Mouse (Mus musculus) heart, embryonic 11.5 days (tissue): Measurements from ENCODE around the gene Lrrk1. TPM values are rescaled to one million over a fixed set of nuclear protein-coding genes. Genes with fewer than 3 reads are reported as not detected.

Experiments
- ATAC-seq: fragments of 200-750 bp; cut with Nextera tagmentation; replicated peaks from 2 replicates; pipeline ENCODE4 v1.8.0; 2017; ENCODE audit warnings: moderate library complexity; ENCODE audit not compliant: insufficient number of reproducible peaks, low FRiP score, low TSS enrichment
- H3K27ac ChIP-seq: fragments of 300-500 bp; sonication (generic); 2 replicates; pipeline ENCODE4 v1.5.1; 2014; ENCODE audit warnings: mild to moderate bottlenecking, low read depth, low read length
- H3K27me3 ChIP-seq: fragments of 300-500 bp; sonication (generic); 2 replicates; pipeline ENCODE4 v1.6.1; 2014; ENCODE audit warnings: mild to moderate bottlenecking, low read length, mixed read lengths; ENCODE audit not compliant: control insufficient read depth, insufficient read depth
- H3K36me3 ChIP-seq: fragments of 300-500 bp; sonication (generic); 2 replicates; pipeline ENCODE4 v1.6.1; 2014; ENCODE audit warnings: mild to moderate bottlenecking, low read length, moderate library complexity, mixed read lengths; ENCODE audit not compliant: control insufficient read depth, insufficient read depth
- H3K4me1 ChIP-seq: fragments of 300-500 bp; sonication (generic); 2 replicates; pipeline ENCODE4 v1.6.1; 2014; ENCODE audit warnings: low read length; ENCODE audit not compliant: control insufficient read depth, insufficient read depth
- H3K4me2 ChIP-seq: fragments of 300-500 bp; sonication (generic); 2 replicates; pipeline ENCODE4 v1.6.1; 2014; ENCODE audit warnings: mild to moderate bottlenecking, moderate library complexity
- H3K4me3 ChIP-seq: fragments of 300-500 bp; sonication (generic); 2 replicates; pipeline ENCODE4 v1.5.1; 2014; ENCODE audit warnings: low read depth, low read length
- H3K9ac ChIP-seq: fragments of 300-500 bp; sonication (generic); 2 replicates; pipeline ENCODE4 v1.6.1; 2014; ENCODE audit warnings: mild to moderate bottlenecking, low read depth, low read length, moderate library complexity
- H3K9me3 ChIP-seq: fragments of 300-500 bp; sonication (generic); replicated peaks from 2 replicates; pipeline ENCODE4 v1.6.1; 2016; ENCODE audit warnings: low read length; ENCODE audit not compliant: control insufficient read depth
- WGBS: fragments of 180-500 bp; shearing (Covaris S2); extraction: QIAGEN DNeasy Blood & Tissue Kit; methylation state at CpG from one replicate; pipeline ENCODE4 v1.1.7; 2014; ENCODE audit not compliant: insufficient replicate concordance; 5-methylcytosine and 5-hydroxymethylcytosine counted together
- polyA plus RNA-seq: library from polyadenylated mRNA; unstranded; fragments of >200 nt; fragmentation: Nextera tagmentation; extraction: Ambion mirVana; gene quantifications from 2 replicates; pipeline ENCODE4 v1.2.1, GENCODE M21; 2014

Gene Lrrk1
- polyA plus RNA-seq, 1 experiment from 2014 or later, result 6.3 TPM

GRCm38 (mm10) chr7:66263421-66263820 is 124.7 kb downstream of the Lrrk1 start:
- no peak overlapping the region for H3K9ac ChIP-seq
- peaks cover 3% of the 10 kb centered on the region; the same call in 1 of the 2 replicates for H3K36me3 ChIP-seq
- H3K4me2 ChIP-seq, result no peak overlapping the region
- H3K4me1 ChIP-seq, result peaks cover 16% of the 10 kb centered on the region
- H3K27me3 ChIP-seq, result no peaks in the 10 kb centered on the region
- H3K4me3 ChIP-seq, result no peak overlapping the region
- no peak for ATAC-seq
- no peak overlapping the region for H3K27ac ChIP-seq
- no peaks in the 10 kb centered on the region for H3K9me3 ChIP-seq
- 69% methylated on average over 5 of the region's 5 CpGs for WGBS

GRCm38 (mm10) chr7:66262570-66263156 is 125.5 kb downstream of the Lrrk1 start:
- Histone ChIP-seq H3K36me3 (peaks cover 3% of the 10 kb centered on the region; the same call in 1 of the 2 replicates), H3K27ac (no peak overlapping the region), H3K27me3 (no peaks in the 10 kb centered on the region), H3K9ac (no peak overlapping the region), H3K4me1 (peaks cover 16% of the 10 kb centered on the region), H3K4me3 (no peak overlapping the region), H3K9me3 (no peaks in the 10 kb centered on the region), H3K4me2 (no peak overlapping the region)
- no peak for ATAC-seq
- 89% methylated on average over 13 of the region's 13 CpGs for WGBS

GRCm38 (mm10) chr7:66260763-66261390 is 127.3 kb downstream of the Lrrk1 start:
- H3K27me3 ChIP-seq, result no peaks in the 10 kb centered on the region
- H3K4me3 ChIP-seq, result no peak overlapping the region
- no peak overlapping the region for H3K9ac ChIP-seq
- H3K36me3 ChIP-seq, result peaks cover 3% of the 10 kb centered on the region; the same call in 1 of the 2 replicates
- no peaks in the 10 kb centered on the region for H3K9me3 ChIP-seq
- WGBS, result 72% methylated on average over 7 of the region's 7 CpGs
- ATAC-seq, result 0 out of 2 replicates have a peak, but pooled peaks have one; percentile 35
- H3K4me2 ChIP-seq, result no peak overlapping the region
- no peak overlapping the region for H3K27ac ChIP-seq
- H3K4me1 ChIP-seq, result peaks cover 16% of the 10 kb centered on the region

- no peak overlapping the region for H3K9ac ChIP-seq
- ATAC-seq, result no peak
- no peaks in the 10 kb centered on the region for H3K27me3 ChIP-seq
- H3K4me2 ChIP-seq, result no peak overlapping the region
- H3K4me1 ChIP-seq, result peaks cover 16% of the 10 kb centered on the region
- H3K27ac ChIP-seq, result no peak overlapping the region
- H3K9me3 ChIP-seq, result no peaks in the 10 kb centered on the region
- H3K36me3 ChIP-seq, result peaks cover 3% of the 10 kb centered on the region; the same call in 1 of the 2 replicates
- no peak overlapping the region for H3K4me3 ChIP-seq
- 71% methylated on average over 8 of the region's 8 CpGs for WGBS
Observed at GRCm38 (mm10) chr7:66260295-66260694, 127.9 kb downstream of the Lrrk1 start.

GRCm38 (mm10) chr7:66259436-66260206 is 128.5 kb downstream of the Lrrk1 start:
- Histone ChIP-seq H3K36me3 (peaks cover 2% of the 10 kb centered on the region; the same call in 1 of the 2 replicates), H3K4me1 (peaks cover 22% of the 10 kb centered on the region), H3K4me2 (no peak overlapping the region), H3K9me3 (no peaks in the 10 kb centered on the region), H3K9ac (no peak overlapping the region; the same call in 1 of the 2 replicates), H3K27me3 (no peaks in the 10 kb centered on the region), H3K4me3 (no peak overlapping the region), H3K27ac (no peak overlapping the region)
- 71% methylated on average over 14 of the region's 14 CpGs for WGBS
- ATAC-seq, result no peak

DNA sequence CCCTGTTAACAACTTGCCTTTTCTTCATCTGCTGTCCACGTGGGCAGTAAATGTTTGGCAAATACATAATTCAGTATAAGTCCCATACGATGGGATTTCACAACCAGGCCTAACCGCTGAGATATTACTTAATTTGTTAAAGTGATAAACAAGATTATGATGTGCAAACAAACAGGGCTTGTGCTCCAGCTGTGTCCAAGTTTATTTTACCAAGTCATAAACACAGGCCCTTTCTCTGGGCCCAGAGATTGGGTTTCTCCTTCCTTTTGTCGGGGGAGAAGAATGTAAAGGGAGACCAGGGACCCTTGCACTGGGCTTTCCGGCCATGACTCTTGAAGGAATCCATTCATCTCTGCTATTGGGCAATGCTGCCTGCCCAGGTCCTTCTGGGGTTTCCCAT is 129.2 kb downstream of the Lrrk1 start:
- Histone ChIP-seq H3K27ac (no peak overlapping the region), H3K27me3 (no peaks in the 10 kb centered on the region), H3K36me3 (no peaks in the 10 kb centered on the region), H3K4me3 (no peak overlapping the region), H3K9me3 (no peaks in the 10 kb centered on the region), H3K4me2 (no peak overlapping the region), H3K9ac (no peak overlapping the region; the same call in 1 of the 2 replicates), H3K4me1 (peaks cover 27% of the 10 kb centered on the region)
- no peak for ATAC-seq
- 78% methylated on average over 5 of the region's 5 CpGs for WGBS

DNA sequence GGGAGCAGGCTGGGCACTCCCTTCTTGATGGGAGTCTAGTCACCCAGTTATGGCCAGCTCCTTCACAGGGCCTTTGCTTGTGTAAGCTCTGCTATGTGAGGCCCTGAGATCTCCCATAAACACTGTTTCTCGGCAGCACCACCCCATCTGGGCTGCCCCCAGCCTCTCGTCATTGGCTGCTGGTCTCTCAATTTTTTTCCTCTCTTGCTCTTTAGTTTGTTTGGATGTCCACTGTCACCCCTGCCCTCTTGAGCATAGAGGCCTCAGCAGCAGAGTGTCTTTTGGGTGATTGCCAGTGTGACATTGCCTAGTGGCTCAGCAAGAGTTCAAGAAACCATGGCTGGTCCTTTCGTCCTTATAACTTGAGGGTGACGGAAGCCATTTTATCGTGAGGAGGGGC is 130.9 kb downstream of the Lrrk1 start:
- ATAC-seq, result no peak
- WGBS, result 84% methylated on average over 5 of the region's 5 CpGs
- Histone ChIP-seq H3K27me3 (no peaks in the 10 kb centered on the region), H3K36me3 (no peaks in the 10 kb centered on the region), H3K9me3 (no peaks in the 10 kb centered on the region), H3K4me1 (peaks cover 35% of the 10 kb centered on the region), H3K9ac (no peak overlapping the region), H3K4me2 (no peak overlapping the region), H3K4me3 (no peak overlapping the region), H3K27ac (no peak overlapping the region)

- Histone ChIP-seq H3K27ac (no peak overlapping the region), H3K36me3 (no peaks in the 10 kb centered on the region), H3K4me2 (no peak overlapping the region), H3K9ac (no peak overlapping the region), H3K4me3 (no peak overlapping the region), H3K4me1 (peaks cover 35% of the 10 kb centered on the region), H3K9me3 (no peaks in the 10 kb centered on the region), H3K27me3 (no peaks in the 10 kb centered on the region)
- WGBS, result 77% methylated on average over 5 of the region's 5 CpGs
- no peak for ATAC-seq
Observed at GRCm38 (mm10) chr7:66256441-66256840, 131.7 kb downstream of the Lrrk1 start.
